Mouse (Mus musculus) heart, embryonic 11.5 days (tissue): Measurements from ENCODE around the gene Dido1. TPM values are rescaled to one million over a fixed set of nuclear protein-coding genes. Genes with fewer than 3 reads are reported as not detected.

Source experiments
- ATAC-seq: fragments of 200-750 bp; cut with Nextera tagmentation; replicated peaks from 2 replicates; pipeline ENCODE4 v1.8.0; 2017; ENCODE audit warnings: moderate library complexity; ENCODE audit not compliant: insufficient number of reproducible peaks, low FRiP score, low TSS enrichment
- H3K27ac ChIP-seq: fragments of 300-500 bp; sonication (generic); 2 replicates; pipeline ENCODE4 v1.5.1; 2014; ENCODE audit warnings: mild to moderate bottlenecking, low read depth, low read length
- H3K27me3 ChIP-seq: fragments of 300-500 bp; sonication (generic); 2 replicates; pipeline ENCODE4 v1.6.1; 2014; ENCODE audit warnings: mild to moderate bottlenecking, low read length, mixed read lengths; ENCODE audit not compliant: control insufficient read depth, insufficient read depth
- H3K36me3 ChIP-seq: fragments of 300-500 bp; sonication (generic); 2 replicates; pipeline ENCODE4 v1.6.1; 2014; ENCODE audit warnings: mild to moderate bottlenecking, low read length, moderate library complexity, mixed read lengths; ENCODE audit not compliant: control insufficient read depth, insufficient read depth
- H3K4me1 ChIP-seq: fragments of 300-500 bp; sonication (generic); 2 replicates; pipeline ENCODE4 v1.6.1; 2014; ENCODE audit warnings: low read length; ENCODE audit not compliant: control insufficient read depth, insufficient read depth
- H3K4me2 ChIP-seq: fragments of 300-500 bp; sonication (generic); 2 replicates; pipeline ENCODE4 v1.6.1; 2014; ENCODE audit warnings: mild to moderate bottlenecking, moderate library complexity
- H3K4me3 ChIP-seq: fragments of 300-500 bp; sonication (generic); 2 replicates; pipeline ENCODE4 v1.5.1; 2014; ENCODE audit warnings: low read depth, low read length
- H3K9ac ChIP-seq: fragments of 300-500 bp; sonication (generic); 2 replicates; pipeline ENCODE4 v1.6.1; 2014; ENCODE audit warnings: mild to moderate bottlenecking, low read depth, low read length, moderate library complexity
- H3K9me3 ChIP-seq: fragments of 300-500 bp; sonication (generic); replicated peaks from 2 replicates; pipeline ENCODE4 v1.6.1; 2016; ENCODE audit warnings: low read length; ENCODE audit not compliant: control insufficient read depth
- WGBS: fragments of 180-500 bp; shearing (Covaris S2); extraction: QIAGEN DNeasy Blood & Tissue Kit; methylation state at CpG from one replicate; pipeline ENCODE4 v1.1.7; 2014; ENCODE audit not compliant: insufficient replicate concordance; 5-methylcytosine and 5-hydroxymethylcytosine counted together
- polyA plus RNA-seq: library from polyadenylated mRNA; unstranded; fragments of >200 nt; fragmentation: Nextera tagmentation; extraction: Ambion mirVana; gene quantifications from 2 replicates; pipeline ENCODE4 v1.2.1, GENCODE M21; 2014

The Dido1 gene
- polyA plus RNA-seq, 1 experiment from 2014 or later: 21.3 TPM

DNA sequence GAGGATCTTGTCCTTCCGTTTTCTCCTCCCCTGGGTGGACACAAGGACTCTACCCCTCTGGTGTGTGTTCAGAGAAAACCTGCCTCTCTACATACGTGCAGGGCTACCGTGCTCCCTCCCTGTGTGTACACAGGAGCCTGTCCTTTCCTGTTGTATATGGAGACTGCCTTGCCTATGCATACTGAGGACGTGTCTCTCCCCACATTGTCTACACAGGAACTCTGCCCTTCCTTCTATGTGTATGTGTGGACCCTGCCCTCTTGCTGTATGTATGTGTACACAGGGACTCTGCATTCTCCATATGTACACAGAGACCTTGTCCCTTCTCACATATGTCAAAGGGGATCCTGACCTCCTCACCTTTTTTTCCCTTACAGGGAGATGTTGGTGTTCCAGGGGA is 99.5 kb downstream of the Dido1 start:
- Histone ChIP-seq H3K27ac (no peak overlapping the region), H3K27me3 (no peaks in the 10 kb centered on the region), H3K4me3 (no peak overlapping the region), H3K4me2 (no peak overlapping the region), H3K4me1 (no peaks in the 10 kb centered on the region), H3K9me3 (no peaks in the 10 kb centered on the region), H3K9ac (no peak overlapping the region), H3K36me3 (no peaks in the 10 kb centered on the region)
- ATAC-seq: no peak
- 72% methylated on average over 4 of the region's 4 CpGs for WGBS

Other genes starting within 250 kb of the Dido1 start
- 0.36 and 0.52 TPM in 2 replicates for gene Ntsr1, start 210.0 kb downstream of the Dido1 start, polyA plus RNA-seq
- 23.1 and 23.9 TPM in 2 replicates for gene Mrgbp, start 128.7 kb downstream of the Dido1 start, polyA plus RNA-seq
- 68.2 and 70.7 TPM in 2 replicates for gene Ogfr, start 120.8 kb downstream of the Dido1 start, polyA plus RNA-seq
- gene Col9a3, start 112.2 kb downstream of the Dido1 start, polyA plus RNA-seq: 24.5 and 25.0 TPM in 2 replicates
- gene Tcfl5, start 67.3 kb downstream of the Dido1 start, polyA plus RNA-seq: 0.07 and 0.32 TPM in 2 replicates
- gene Gid8, start 118 bp upstream of the Dido1 start, polyA plus RNA-seq: 52.9 and 54.2 TPM in 2 replicates
- gene Slc17a9, start 15.3 kb upstream of the Dido1 start, polyA plus RNA-seq: 0.41 and 0.96 TPM in 2 replicates
- gene Bhlhe23, start 66.9 kb upstream of the Dido1 start, polyA plus RNA-seq: not detected in 2 replicates
- gene Ythdf1, start 210.9 kb upstream of the Dido1 start, polyA plus RNA-seq: 39.8 and 43.6 TPM in 2 replicates
- 0.13 TPM in 1 of 2 replicates, not detected in the other for gene Birc7, start 219.0 kb upstream of the Dido1 start, polyA plus RNA-seq
- gene Nkain4, start 244.7 kb upstream of the Dido1 start, polyA plus RNA-seq: 29.3 and 34.2 TPM in 2 replicates